Mouse (Mus musculus): ENCODE data around the gene Sdk1. TPM values are rescaled to one million over a fixed set of nuclear protein-coding genes. Genes with fewer than 3 reads are reported as not detected.

The Sdk1 gene
- polyA plus RNA-seq, 1 experiment from 2014 or later: 2.0 TPM

DNA sequence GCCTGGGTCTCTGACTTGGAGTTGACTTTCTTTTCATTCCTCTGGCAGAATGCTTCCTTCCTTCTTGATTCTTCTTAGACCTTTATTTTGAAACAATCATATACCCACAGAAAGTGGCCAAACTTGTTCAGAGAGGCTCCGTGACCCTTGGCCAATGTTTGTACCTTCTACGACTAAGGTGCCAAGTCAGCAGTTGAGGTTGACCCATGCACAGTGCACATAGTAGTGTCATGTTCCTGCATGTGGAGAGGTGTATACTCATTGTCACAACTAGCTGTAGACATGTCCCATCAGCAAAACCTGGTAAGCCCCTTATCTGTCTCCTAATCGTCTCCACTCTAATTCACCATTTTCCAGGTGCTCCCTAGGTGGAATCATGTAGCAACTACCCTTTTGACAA, 530.2 kb downstream of the Sdk1 start:
- 90% methylated on average over 3 of the region's 3 CpGs for WGBS
- peaks cover 17% of the 10 kb centered on the region for H3K9me3 ChIP-seq
- no peak overlapping the region for H3K9ac ChIP-seq (replicated peaks)
- no peak for ATAC-seq (ENCODE audit: insufficient number of reproducible peaks, insufficient read depth, low FRiP score, low TSS enrichment, low read depth)
- peaks cover 4% of the 10 kb centered on the region; the same call in 1 of the 2 replicates for H3K27me3 ChIP-seq
- peaks cover 11% of the 10 kb centered on the region for H3K4me1 ChIP-seq (replicated peaks)
- no peak overlapping the region for H3K4me2 ChIP-seq
- H3K4me3 ChIP-seq (replicated peaks): no peak overlapping the region
- H3K36me3 ChIP-seq: no peaks in the 10 kb centered on the region
- no peak overlapping the region for H3K27ac ChIP-seq

DNA sequence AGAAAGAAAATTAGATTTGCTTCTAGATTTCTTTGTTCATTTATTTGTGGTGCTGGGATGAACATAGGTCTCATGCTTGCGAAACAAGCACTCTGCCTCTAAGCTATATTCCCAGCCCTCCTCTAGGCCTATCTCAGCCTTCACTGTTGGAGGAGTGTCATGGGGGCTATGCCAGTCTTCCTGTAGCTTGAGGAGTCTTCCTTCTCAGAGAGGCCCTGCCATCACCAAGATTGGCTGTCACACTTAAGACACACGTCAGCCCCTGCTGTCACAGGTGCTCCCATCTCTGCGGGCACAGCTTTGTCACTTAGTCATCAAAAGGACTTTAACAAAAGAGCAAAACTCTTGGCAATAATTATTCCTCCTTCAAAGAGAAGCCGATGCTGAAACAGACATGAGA, 536.9 kb downstream of the Sdk1 start:
- Histone ChIP-seq H3K9ac (replicated peaks) (no peak overlapping the region), H3K4me2 (no peak overlapping the region), H3K36me3 (no peaks in the 10 kb centered on the region), H3K27ac (no peak overlapping the region), H3K27me3 (no peaks in the 10 kb centered on the region), H3K4me3 (replicated peaks) (no peak overlapping the region), H3K4me1 (replicated peaks) (no peaks in the 10 kb centered on the region), H3K9me3 (peaks cover 13% of the 10 kb centered on the region; the same call in 1 of the 2 replicates)
- WGBS: 86% methylated on average over 4 of the region's 4 CpGs
- ATAC-seq (ENCODE audit: insufficient number of reproducible peaks, insufficient read depth, low FRiP score, low TSS enrichment, low read depth): no peak

DNA sequence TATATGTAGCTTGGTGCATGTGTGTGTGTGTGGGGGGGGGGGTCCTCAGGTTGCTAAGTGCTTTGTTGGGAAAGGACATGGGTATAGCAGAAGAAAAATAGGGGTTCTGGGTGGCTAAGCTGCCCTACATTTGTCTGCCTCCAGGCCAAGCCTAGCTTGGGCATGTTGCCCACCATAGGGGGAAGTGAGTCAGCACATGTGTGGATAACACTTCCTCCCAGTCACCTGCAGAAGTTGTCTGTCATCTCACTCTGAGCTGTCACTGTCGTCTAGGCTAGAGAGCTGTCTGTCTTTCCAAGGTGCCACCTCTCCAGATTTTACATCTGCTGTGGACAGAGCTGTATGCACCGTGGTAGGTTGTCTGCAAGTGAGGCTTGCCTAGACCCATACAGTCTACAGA, 539.9 kb downstream of the Sdk1 start:
- no peak overlapping the region for H3K4me3 ChIP-seq (replicated peaks)
- no peaks in the 10 kb centered on the region for H3K9me3 ChIP-seq
- no peak overlapping the region for H3K27ac ChIP-seq
- ATAC-seq (ENCODE audit: insufficient number of reproducible peaks, insufficient read depth, low FRiP score, low TSS enrichment, low read depth): no peak
- 80% methylated on average over 2 of the region's 2 CpGs for WGBS
- H3K9ac ChIP-seq (replicated peaks): no peak overlapping the region
- H3K4me2 ChIP-seq: no peak overlapping the region
- no peaks in the 10 kb centered on the region for H3K27me3 ChIP-seq
- H3K36me3 ChIP-seq: no peaks in the 10 kb centered on the region
- no peaks in the 10 kb centered on the region for H3K4me1 ChIP-seq (replicated peaks)

DNA sequence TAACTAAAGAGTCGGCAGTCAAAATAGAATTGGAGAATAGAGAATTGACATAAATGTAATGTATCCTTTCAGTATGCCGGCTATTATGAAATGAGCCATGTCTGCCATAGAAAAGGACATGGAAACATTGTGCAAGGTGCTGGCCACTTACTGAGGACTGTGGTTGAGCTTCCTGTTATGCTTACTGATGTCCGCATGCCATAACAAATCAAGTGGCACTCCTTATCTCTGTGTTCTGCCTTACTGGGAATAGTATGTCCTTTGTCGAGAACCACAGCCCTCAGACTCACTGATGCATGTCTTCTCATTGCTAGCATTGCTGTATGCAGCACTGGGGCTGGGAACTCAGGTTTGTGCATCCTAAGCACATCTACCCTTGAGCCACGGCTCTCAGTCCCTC, 541.0 kb downstream of the Sdk1 start:
- WGBS: 94% methylated on average over 5 of the region's 5 CpGs

DNA sequence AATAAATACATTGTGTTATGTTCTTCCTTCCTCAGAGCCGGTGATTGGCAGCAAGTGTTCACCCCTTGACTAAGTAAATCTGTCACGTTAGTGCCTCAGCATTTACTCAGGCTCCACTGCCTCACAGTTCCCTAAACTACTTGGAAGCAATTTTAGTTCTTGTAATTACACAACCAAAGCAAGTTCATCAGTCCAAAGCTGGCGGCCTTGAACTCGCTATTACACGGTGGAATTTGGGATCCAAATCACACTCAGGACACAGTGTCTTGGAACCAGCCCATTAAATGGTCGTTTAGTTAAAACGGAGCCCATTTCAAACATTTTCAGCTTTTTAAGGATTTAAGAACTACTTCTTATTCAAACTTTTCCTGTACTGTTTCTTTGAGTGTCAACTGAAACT, 542.2 kb downstream of the Sdk1 start:
- 91% methylated on average over 7 of the region's 7 CpGs for WGBS
- Histone ChIP-seq H3K4me3 (replicated peaks) (no peak overlapping the region), H3K36me3 (no peaks in the 10 kb centered on the region), H3K27me3 (no peaks in the 10 kb centered on the region), H3K4me2 (no peak overlapping the region), H3K9me3 (no peaks in the 10 kb centered on the region), H3K27ac (no peak overlapping the region), H3K4me1 (replicated peaks) (no peaks in the 10 kb centered on the region; the same call in 1 of the 2 replicates), H3K9ac (replicated peaks) (no peak overlapping the region)
- no peak for ATAC-seq (ENCODE audit: insufficient number of reproducible peaks, insufficient read depth, low FRiP score, low TSS enrichment, low read depth)

More for the DNA sequence above, 541.0 kb downstream of the Sdk1 start:
- H3K27ac ChIP-seq: no peak overlapping the region
- H3K4me2 ChIP-seq: no peak overlapping the region
- H3K36me3 ChIP-seq: no peaks in the 10 kb centered on the region
- H3K4me1 ChIP-seq (replicated peaks): no peaks in the 10 kb centered on the region
- no peak for ATAC-seq (ENCODE audit: insufficient number of reproducible peaks, insufficient read depth, low FRiP score, low TSS enrichment, low read depth)
- no peak overlapping the region for H3K4me3 ChIP-seq (replicated peaks)
- H3K9me3 ChIP-seq: no peaks in the 10 kb centered on the region
- H3K9ac ChIP-seq (replicated peaks): no peak overlapping the region
- no peaks in the 10 kb centered on the region for H3K27me3 ChIP-seq

DNA sequence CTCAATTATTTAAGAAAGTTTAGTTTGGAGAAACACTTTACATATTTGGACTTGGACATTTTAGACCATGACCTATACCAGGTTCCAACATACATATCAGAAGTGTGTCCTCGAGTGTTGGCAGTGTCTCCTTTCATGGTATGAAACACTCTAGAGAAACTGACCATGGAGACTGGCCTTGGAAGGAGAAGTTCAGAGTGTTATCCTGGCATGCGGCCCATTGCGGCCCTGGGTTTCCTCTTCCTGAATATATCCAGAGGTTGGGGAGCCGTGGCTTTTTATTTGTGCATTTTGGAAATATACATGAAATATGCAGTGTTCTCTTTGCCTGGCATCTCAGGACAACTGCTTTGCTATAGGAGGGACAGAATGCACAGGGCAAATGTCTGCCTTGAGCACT, 552.6 kb downstream of the Sdk1 start:
- H3K4me1 ChIP-seq (replicated peaks): no peaks in the 10 kb centered on the region
- H3K27me3 ChIP-seq: no peaks in the 10 kb centered on the region
- H3K4me3 ChIP-seq (replicated peaks): no peak overlapping the region
- H3K4me2 ChIP-seq: no peak overlapping the region
- 94% methylated on average over 4 of the region's 4 CpGs for WGBS
- H3K36me3 ChIP-seq: no peaks in the 10 kb centered on the region
- no peak overlapping the region for H3K27ac ChIP-seq
- no peak for ATAC-seq (ENCODE audit: insufficient number of reproducible peaks, insufficient read depth, low FRiP score, low TSS enrichment, low read depth)
- H3K9ac ChIP-seq (replicated peaks): no peak overlapping the region
- H3K9me3 ChIP-seq: no peaks in the 10 kb centered on the region

DNA sequence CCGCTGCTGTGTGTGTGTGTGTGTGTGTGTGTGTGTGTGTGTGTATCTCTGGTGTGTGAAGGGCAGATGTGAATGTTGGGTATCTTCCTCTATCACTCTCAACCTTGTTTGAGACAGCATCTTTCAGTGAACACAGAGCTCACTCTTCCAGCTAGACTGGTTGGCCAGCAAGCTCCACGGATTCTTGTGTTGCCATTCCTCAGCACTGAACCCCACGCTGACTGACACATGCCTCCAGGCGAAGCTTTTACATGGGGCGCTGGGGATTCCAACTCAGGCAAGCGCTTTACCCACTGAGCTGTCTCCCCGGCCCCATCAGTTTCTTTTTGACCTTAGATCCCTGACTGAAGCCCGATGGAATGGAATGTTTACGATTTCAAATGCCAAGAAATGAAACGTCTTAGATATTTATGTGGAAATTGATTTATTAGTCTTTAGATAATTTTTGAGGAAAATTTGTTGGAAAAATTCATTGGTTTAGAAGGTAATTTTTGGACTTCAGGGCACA, 582.6 kb downstream of the Sdk1 start:
- WGBS: 60% methylated on average over 10 of the region's 10 CpGs
- H3K27me3 ChIP-seq: no peaks in the 10 kb centered on the region
- no peak overlapping the region for H3K9ac ChIP-seq (replicated peaks)
- H3K27ac ChIP-seq: no peak overlapping the region
- H3K9me3 ChIP-seq: no peaks in the 10 kb centered on the region
- ATAC-seq (ENCODE audit: insufficient number of reproducible peaks, insufficient read depth, low FRiP score, low TSS enrichment, low read depth): no peak
- no peaks in the 10 kb centered on the region for H3K36me3 ChIP-seq
- peaks cover 6% of the 10 kb centered on the region; the same call in 1 of the 2 replicates for H3K4me1 ChIP-seq (replicated peaks)
- H3K4me3 ChIP-seq (replicated peaks): no peak overlapping the region
- no peak overlapping the region for H3K4me2 ChIP-seq

DNA sequence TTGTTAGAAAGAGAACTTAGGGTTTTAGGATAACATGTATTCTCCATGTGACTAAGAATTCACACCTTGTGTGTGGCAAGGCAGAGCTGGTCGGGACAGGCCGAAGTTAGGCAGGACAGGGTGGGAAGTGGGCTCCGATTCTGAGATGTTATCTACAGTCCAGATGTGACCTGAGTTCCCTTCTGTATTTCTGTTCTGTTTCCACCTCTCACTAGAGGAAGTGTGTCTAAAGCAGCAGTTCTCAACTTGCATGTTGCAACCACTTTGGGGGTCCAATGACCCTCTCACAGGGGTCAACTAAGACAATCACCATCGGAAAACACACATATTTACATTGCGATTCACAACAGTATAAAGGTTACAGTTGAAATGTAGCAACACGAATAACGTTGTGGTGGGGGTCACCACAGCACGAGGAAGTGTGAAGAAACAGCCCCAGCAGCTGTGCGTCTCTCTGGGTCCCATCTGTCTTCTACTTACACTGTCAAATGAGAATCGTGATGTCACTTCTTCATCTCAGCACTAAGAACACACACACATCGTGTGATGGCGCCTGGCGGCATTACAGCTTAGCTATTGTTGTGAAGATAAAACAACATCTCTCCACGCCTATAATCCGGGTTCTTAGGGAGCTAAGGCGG, 583.6 kb downstream of the Sdk1 start:
- WGBS: 84% methylated on average over 16 of the region's 16 CpGs
- Histone ChIP-seq H3K27me3 (no peaks in the 10 kb centered on the region), H3K4me1 (replicated peaks) (peaks cover 6% of the 10 kb centered on the region; the same call in 1 of the 2 replicates), H3K4me3 (replicated peaks) (no peak overlapping the region), H3K27ac (no peak overlapping the region), H3K36me3 (no peaks in the 10 kb centered on the region), H3K9ac (replicated peaks) (no peak overlapping the region), H3K9me3 (peaks cover 8% of the 10 kb centered on the region; the same call in 1 of the 2 replicates), H3K4me2 (no peak overlapping the region)
- no peak for ATAC-seq (ENCODE audit: insufficient number of reproducible peaks, insufficient read depth, low FRiP score, low TSS enrichment, low read depth)

DNA sequence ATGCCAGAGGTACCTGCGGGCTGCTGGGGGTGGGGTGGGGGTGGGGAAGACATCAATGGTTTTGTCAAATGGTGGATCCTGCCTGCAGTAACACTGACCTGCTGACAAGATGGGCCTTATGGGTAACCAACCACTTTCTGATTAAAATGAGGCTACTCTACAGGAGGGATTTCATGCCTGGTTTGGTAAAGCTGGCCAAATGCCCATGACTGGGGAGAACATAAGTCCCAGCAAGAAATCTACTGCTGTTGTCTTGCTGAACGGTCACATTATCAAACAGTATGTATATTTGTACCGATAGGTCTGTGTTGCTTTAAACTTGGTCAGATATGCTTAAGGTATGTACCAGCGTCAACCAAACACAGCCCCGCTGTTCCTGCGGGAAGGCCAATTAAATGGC, 594.3 kb downstream of the Sdk1 start:
- Histone ChIP-seq H3K4me2 (no peak overlapping the region), H3K36me3 (no peaks in the 10 kb centered on the region), H3K9me3 (no peaks in the 10 kb centered on the region), H3K27me3 (peaks cover 5% of the 10 kb centered on the region), H3K4me1 (replicated peaks) (peaks cover 19% of the 10 kb centered on the region), H3K9ac (replicated peaks) (no peak overlapping the region), H3K27ac (no peak overlapping the region), H3K4me3 (replicated peaks) (no peak overlapping the region)
- ATAC-seq (ENCODE audit: insufficient number of reproducible peaks, insufficient read depth, low FRiP score, low TSS enrichment, low read depth): no peak
- 47% methylated on average over 6 of the region's 6 CpGs for WGBS

DNA sequence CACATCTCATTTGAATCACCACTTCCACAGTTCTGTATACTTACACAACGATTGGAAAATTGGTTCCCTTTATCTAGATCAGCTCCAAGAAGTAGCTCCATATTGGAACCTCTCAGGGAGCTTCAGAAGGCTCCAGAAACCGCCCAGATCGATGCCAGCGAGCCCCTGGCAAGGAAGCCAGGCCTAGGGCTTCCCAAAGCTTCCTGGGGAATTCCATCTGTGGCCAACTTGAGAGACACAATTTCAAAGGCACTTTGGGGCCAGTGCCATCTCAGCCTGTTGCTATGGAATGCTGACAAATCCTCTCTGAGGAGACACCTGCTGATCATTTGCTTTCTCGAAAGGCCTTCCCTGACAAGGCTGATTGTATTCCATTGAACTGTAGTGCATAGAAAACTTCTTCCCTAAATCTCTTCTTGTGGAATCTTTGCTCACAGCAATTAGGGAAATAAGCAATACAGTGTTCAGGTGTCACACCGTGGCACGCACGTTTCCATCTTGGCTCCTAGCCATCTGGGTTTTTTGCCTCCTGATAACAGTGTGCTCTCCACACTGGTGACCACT, 595.7 kb downstream of the Sdk1 start:
- Histone ChIP-seq H3K27ac (no peak overlapping the region), H3K4me3 (replicated peaks) (no peak overlapping the region), H3K4me1 (replicated peaks) (peaks cover 19% of the 10 kb centered on the region), H3K36me3 (no peaks in the 10 kb centered on the region), H3K27me3 (peaks cover 5% of the 10 kb centered on the region), H3K4me2 (no peak overlapping the region), H3K9me3 (no peaks in the 10 kb centered on the region), H3K9ac (replicated peaks) (no peak overlapping the region)
- no peak for ATAC-seq (ENCODE audit: insufficient number of reproducible peaks, insufficient read depth, low FRiP score, low TSS enrichment, low read depth)
- 66% methylated on average over 8 of the region's 8 CpGs for WGBS

DNA sequence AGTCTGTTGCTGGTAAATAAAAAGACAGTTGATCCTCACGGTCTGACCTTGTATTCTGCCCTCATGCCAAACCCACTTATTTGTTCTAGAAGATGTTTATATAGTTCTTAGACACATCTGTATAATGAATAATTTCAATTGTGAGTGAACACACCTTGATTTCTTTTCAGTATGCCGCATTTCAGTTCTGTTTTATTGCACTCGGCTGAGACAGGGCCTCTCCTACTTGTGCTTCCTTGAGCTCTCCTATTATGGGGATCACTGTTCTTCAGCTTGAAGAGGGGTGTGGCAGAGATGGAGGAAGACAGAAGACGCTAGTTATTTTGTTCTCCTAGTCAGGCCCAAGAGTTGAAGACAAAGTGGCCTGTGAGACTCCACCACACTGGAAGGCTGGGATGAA, 603.4 kb downstream of the Sdk1 start:
- Histone ChIP-seq H3K4me2 (no peak overlapping the region), H3K4me3 (replicated peaks) (no peak overlapping the region), H3K27ac (no peak overlapping the region), H3K9ac (replicated peaks) (no peak overlapping the region), H3K9me3 (no peaks in the 10 kb centered on the region), H3K27me3 (no peaks in the 10 kb centered on the region), H3K36me3 (no peaks in the 10 kb centered on the region), H3K4me1 (replicated peaks) (no peaks in the 10 kb centered on the region; the same call in 1 of the 2 replicates)
- WGBS: 88% methylated on average over 4 of the region's 4 CpGs
- no peak for ATAC-seq (ENCODE audit: insufficient number of reproducible peaks, insufficient read depth, low FRiP score, low TSS enrichment, low read depth)

DNA sequence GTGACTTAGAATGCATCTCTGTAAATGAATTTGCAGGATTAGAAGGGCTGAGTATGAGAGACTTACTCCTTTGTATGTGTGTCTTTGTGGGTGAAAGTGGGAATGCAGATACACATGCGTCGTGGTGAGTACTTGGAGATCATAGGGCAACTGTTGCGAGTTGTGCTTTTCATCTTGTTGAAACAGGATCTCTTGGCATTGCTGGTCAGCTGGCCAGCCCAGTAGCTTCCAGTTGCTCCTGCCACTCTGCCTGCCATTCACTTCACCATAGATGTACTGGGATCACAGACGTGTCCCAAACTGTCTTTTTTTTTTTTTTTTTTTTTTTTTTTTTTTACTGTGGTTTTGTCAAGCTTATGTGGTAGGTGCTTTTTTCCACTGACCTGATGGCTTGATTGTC, 606.4 kb downstream of the Sdk1 start:
- Histone ChIP-seq H3K4me2 (no peak overlapping the region), H3K4me1 (replicated peaks) (peaks cover 4% of the 10 kb centered on the region; the same call in 1 of the 2 replicates), H3K9me3 (no peaks in the 10 kb centered on the region), H3K27ac (no peak overlapping the region), H3K9ac (replicated peaks) (no peak overlapping the region), H3K36me3 (no peaks in the 10 kb centered on the region), H3K27me3 (no peaks in the 10 kb centered on the region), H3K4me3 (replicated peaks) (no peak overlapping the region)
- WGBS: 86% methylated on average over 4 of the region's 4 CpGs
- ATAC-seq (ENCODE audit: insufficient number of reproducible peaks, insufficient read depth, low FRiP score, low TSS enrichment, low read depth): no peak

Measured in limb, embryonic 12.5 days (tissue).